Mouse (Mus musculus) kidney, adult 2 months (tissue): ENCODE data around the gene Unc45a.

Experiments used
- CTCF ChIP-seq: fragments of 200-500 bp; conservative IDR thresholded peaks from 2 replicates; pipeline ENCODE4 v1.5.1; 2011; ENCODE audit warnings: low read depth, mild to moderate bottlenecking, control low read depth, low read length, moderate library complexity, mixed read lengths; ENCODE audit not compliant: insufficient read depth, insufficient read length
- POLR2A ChIP-seq: fragments of 200-500 bp; IDR thresholded peaks from one replicate; pipeline ENCODE4 v1.6.1; 2011; ENCODE audit warnings: low read depth, low read length, control low read depth

DNA sequence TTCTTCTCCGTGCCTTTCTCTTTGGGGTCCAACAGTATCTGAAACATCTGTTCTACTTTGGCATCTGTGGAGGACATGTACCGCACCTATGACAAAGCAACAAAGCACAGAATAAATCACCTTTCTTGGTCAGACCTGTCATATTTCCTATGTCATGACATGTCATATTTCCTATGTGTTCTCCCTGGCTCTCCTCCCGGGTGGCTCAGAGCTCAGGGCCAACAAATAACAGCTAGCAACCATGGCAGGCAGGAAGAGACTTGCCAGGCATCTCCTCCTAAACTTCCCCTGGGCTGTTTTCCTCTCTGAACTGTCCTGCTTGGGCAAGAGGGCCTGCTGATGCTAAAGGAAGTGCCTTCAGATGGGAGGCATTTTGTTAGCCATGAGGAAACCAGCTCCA is 3.9 kb downstream of the Unc45a start:
- TF ChIP-seq CTCF (no peak), POLR2A (no peak)
